Mouse (Mus musculus): ENCODE results near the gene Acss2.
"Not testable (repeated sequence)": the region's sequence is repeated elsewhere in the genome, so short reads cannot be mapped to it uniquely, and the experiment has no call there.

The Acss2 gene

DNA sequence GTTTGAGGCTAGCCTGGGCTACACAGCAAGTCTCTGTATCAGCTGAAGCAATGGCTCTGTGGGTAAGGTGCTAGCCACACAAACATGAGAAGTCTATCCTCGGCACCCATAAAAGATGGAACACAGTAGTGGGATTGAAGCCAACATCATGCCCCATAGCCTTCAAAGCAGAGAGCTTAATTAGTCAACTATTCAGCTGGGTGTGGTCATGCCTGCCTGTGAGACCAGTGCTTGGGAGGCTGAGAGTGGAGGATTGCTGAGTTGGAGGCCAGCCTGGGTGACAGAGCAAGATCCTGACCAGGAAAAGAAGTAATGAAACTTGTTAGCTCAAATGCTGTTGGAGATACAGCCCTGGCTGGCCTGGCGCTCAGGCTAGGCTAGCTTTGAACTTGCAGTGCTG is 73.1 kb downstream of the Acss2 start:
- no peak for DNase-seq

DNA sequence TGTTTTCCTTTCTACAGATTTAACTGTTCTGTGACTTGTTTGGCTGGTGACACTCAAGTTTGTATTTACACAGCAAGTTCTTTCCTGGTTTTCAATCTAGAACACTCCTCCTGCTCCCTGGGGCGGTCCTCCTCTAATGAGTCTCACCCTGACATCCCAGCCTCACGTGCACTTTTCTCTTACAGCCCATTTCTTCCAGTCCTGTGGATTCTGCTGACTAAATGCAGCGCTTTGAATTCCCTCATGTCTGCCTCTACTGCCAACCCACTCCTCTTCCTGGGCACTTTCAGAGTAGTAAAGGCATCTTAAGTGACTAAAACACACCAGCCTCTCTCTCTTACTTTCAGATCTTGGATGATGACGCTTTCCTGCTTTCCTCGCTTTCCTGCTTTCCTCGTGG is 73.9 kb downstream of the Acss2 start:
- peak; percentile 36 to 46 for DNase-seq

DNA sequence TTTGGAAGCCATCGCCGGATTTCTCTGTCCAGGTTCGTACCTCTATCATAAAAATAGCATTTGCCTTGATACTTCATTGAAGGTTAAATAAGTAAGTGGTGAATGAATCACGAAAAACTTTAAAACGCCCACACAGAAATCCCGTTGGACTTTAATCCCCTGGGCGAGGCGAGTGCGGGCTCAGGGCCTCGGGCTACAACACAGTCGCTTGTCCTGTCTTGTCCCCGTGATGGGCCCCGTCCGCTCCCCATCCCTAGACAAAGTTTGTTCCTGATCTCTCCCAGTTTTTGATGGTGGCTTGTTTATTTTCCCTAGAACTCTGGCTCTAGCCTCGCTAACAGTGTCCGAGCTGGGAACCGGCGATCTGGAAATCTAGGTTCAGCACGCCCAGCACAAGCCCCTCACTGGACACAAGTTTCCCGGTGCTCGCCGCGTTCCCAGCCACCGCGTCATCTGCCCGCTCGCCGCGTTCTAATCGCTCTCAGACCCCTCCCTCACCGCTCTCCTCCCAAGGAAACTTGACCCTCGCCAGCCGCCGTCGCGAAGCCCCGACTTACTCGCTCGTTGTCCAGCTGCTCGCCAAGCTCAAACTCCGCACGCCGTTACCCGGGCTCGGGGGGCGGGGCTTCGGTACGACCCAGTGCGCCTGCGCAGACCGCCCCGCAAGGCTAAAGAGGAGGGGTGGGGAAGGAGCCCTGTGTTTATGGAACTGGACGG is 74.5 kb downstream of the Acss2 start, which contains the start of gene Gss:
Gss (minus strand) TSS at position 674 of the 717 bp plus-strand sequence.
- peak; percentile 98 to 99 for DNase-seq

DNA sequence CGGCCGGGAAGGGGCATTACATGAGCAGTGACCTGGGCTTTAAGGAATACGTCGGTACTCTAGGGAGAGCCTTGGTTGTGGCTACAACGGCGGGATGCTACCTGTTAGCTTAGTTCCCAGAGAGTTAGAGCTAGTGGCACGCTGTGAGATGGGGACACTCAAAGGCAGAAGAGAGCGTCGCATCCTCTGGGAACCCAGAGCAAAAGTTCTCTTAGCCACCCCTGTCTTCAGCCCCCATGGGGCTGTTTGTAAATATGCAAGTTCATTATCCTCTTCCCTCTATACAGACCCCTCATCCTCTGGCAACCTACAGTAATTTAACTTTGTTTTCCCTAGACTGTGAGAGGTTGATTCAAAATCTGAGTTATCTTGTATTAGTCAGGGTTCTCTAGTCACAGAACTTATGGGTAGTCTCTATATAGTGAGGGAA is 75.1 kb downstream of the Acss2 start:
- DNase-seq, result no peak

DNA sequence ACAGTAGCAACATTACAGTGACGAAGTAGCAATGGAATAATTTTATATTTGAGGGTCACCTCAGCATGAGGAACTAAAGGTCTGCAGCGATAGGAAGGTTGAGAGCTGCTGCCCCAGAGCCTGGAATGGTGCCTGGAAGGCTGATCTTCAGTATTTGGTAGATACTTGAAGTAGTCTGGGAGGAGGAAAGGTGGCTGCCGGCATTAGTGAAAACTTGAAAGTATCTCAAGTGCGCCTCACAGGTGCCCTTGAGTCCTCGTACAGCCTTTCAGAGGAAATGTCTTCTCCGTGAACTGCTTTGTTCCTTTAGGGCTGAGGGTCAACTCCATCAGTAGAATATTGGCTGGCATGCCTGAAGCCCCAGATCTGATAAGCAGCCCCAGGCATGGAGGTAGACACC is 77.8 kb downstream of the Acss2 start:
- DNase-seq, result peak; percentile 50 to 63

DNA sequence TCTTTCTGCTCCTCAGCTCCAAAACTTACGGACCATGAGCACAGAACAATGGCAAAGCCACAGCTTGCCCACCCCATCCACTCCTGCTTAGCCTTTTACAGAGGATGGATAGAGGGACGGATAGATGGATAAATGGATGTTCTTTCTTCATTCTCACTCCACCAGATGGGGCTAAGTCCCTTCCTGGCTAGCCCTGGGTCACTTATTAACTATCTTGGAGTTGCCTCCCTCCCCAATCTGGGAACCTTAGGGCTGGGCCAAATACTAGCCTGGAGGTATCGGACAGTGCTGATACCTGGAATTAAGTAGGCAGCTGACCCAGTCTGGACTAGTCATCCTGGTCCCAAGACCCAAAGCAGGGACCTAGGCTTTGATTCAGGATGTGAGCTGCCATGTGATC is 86.0 kb downstream of the Acss2 start:
- no peak for DNase-seq

DNA sequence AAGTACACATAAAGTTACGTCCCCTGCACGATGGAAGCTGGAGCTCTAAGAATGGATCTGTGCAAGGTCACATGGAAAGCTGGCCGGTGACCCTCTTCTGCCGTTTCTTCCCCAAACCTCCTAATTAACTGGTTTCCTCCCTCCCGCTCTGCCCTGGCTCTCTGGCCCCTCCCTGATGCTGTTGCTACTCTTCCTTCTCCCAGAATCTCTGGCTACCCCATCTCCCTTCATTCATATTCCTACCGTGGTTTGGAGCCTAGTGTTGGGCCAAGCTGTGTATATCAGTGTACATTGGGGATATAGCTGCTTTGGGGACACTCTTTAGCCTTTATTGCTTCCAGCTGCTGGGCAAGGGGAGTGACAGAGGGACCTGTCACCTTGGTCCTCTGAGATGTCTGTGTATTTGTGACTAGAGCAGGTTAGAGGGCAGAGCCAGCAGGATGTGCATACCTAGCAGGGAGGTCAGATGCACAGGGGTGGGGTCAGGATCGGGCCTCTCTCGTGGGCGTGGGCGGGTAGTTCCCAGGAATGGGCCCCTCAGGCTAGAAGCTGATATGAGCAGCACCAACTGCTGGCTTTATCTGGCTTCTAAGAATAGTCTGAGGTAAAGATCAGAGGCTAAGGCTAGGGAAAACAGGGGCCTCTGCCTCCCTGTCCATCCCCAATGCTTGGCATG is 87.0 kb downstream of the Acss2 start:
- DNase-seq, result no peak

DNA sequence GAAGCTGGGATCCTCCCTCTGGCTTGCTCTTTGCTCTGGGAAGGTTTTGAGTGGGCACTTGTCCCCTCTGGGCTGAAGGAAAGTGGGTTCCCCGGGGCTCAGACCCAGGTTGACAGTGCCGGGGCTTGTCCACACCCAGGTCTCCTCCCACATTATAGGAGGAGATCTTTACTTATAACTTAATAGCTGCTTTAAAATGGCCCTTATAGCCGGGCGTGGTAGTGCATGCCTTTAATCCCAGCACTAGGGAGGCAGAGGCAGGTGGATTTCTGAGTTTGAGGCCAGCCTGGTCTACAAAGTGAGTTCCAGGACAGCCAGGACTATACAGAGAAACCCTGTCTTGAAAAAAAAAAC is 87.5 kb downstream of the Acss2 start:
- DNase-seq, result not testable (repeated sequence)

DNA sequence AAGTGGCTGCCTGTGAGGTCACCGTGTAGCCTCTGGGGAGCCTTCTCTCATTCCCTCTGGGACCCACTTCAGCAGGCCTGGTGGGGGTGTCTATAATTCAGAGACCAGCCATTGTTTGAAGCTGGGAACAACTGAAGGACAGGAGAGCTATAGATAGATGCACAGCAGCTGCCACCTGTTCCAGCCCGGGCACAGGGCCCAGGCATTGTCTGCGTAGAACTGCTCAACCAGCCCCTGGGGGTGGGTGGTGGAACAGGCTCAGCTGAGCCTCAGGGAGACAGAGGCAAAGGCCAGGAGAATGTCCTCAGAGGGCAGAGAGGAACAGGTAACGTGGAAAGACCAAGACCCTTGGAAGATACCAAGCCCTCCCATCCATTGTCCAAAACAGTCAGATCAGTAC is 88.6 kb downstream of the Acss2 start:
- no peak for DNase-seq

DNA sequence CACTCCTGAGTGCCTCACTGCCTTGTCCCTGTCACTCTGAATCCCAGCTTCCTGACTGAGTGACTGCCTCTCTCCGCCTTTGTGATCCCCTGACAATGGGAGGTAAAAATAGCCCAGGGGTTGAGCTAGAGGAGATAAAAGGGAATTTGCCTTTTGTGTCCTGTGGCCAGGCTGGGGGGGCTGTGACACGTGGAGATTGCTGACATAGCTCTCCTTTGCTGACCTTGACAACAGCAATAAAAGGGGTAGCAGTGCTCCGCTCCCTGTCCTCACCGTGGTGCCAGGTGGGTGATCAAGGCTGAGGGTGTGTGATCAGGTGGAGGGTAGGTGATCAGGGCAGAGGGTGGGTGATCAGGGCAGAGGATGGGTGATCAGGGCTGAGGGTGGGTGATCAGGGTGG is 93.2 kb downstream of the Acss2 start, which contains the start of gene Myh7b:
Myh7b (plus strand) TSS at position 235 of the 400 bp plus-strand sequence.
- DNase-seq, result no peak

DNA sequence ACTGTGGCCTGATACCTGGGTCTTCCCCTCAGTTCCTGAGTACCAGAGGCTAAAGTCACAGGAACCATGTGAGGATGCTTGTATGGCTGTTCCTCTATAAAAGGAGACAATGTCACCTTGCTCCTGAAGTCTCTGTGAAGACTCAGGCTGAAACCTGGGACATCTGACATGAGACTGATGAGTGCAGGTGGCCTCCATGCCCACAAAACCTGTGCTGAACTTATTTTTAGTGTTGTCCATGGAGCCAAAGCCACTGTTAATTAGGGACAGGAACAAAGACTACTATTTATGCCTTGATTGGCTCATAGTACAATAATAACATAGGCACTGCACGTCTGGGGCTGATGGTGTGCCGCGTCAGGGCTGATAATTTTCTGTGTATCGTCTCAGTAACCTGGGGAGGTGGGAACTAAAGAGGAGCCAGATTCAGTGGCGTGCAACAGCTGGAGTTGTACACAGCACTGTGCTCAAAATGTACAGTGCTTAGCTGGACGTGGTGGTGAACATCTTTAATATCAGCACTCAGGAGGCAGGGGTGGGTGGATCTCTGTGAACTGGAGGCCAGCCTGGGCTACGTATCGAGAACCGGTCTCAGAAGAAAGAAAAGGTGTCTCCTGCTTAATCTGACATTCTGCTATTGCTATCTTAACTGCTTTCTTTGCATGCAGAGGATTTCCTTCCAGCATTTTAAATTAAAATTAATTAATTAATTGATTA is 94.2 kb downstream of the Acss2 start:
- no peak for DNase-seq

DNA sequence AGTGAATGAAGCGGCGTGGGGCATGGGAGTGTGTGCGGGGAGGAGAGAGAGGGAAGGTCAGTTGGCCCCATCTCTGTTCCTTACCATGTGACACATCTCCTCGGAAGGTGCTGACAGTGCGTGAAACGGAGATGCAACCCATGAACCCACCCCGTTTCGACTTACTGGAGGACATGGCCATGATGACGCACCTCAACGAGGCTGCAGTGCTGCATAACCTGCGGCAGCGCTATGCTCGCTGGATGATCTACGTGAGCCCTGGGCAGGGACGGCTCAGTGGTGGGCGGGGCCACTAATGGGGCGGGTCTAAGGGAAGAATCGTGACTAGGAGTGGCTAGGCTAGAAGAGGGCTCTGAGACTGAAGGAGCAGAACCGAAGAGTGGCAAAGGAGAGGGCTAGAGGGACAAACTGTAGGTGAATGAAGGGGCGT is 95.6 kb downstream of the Acss2 start:
- DNase-seq, result peak; percentile 83 to 87

DNA sequence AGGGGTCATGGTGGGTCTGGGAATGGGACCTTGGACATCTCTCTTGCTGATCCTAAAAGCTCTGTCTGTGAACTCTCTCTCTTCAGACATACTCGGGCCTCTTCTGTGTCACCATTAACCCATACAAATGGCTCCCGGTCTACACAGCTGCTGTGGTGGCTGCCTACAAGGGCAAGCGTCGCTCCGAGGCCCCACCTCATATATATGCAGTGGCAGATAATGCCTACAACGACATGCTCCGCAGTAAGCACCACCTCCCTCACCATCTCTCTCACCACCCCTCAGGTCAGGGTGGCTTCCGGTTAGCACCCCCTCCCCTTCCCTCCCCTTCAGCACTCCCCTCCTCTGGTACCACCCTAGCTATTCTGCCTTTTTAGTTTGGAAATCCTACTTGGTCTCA is 96.2 kb downstream of the Acss2 start:
- DNase-seq, result no peak

DNA sequence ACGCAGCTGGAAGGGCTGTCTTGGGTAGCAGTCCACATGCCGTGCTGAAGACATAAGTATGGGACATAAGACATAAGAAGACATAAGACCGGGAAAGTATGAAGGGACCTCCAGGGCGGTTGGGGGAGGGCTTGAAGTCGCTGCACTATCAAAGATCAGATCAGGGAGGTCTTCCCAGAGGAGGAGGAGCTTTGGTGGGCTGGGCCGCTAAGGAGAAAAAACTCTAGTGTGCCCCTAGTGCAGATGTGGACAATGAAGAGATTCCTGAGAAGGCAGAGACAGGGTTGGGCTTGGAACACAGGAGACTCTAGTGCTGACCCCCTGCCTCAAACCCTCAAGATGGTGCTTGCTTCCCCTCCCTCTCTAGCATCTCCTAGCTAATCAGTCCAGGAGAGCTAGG is 99.2 kb downstream of the Acss2 start:
- no peak for DNase-seq

DNA sequence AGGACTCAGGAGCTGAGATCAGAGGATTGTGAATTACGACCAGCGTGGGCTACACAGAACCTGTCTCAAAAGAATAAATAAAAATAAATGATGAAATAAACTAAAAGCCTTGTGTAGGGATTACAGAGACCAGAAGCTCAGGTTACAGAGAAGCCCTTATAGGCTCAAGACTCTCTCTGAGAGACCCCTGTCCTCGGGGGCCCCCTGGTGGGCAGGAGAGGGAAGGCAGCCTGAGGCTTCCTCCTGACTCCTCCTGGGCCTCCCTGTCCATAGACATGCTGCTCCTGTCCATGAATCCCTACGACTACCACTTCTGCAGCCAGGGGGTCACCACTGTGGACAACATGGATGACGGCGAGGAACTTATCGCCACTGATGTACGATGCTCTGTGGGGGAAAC is 102.1 kb downstream of the Acss2 start:
- DNase-seq, result peak; percentile 81 to 88

DNA sequence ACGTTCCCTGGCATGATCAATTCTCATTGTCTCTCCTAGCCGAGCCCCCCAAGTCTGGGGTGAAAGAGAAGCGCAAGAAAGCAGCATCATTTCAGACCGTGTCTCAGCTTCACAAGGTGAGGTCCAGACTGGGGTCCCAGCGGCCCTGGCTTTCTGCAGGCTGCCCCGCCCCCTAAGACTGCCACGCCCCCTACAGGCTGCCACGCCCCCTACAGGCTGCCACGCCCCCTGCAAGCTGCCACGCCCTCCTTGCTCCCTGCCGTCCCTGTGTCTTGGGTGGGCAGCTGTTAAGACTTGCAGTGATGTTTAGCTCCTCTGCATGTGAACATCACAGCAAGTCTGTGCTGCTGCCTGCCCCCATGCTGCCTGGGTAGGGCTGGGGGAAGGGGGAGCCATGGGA is 104.9 kb downstream of the Acss2 start:
- DNase-seq, result no peak

DNA sequence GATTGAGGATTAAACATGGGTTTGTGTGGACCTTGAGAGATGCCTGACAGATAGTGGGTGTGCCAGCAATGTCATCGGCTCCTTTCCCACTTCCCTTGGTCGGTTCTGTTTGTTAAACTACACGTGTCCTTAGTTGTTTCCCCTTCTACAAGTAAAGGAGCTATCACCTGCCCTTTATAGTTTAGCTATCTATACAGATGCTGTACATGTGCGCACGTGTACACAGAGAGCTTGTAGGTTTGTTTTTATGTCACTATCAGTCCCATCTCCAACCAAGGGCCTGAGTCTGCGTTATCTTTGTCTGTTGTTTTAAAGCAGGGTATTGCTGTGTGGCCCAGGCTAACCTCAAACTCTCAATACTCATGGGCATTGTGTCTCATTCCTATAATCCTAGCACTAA is 106.2 kb downstream of the Acss2 start:
- DNase-seq, result no peak

DNA sequence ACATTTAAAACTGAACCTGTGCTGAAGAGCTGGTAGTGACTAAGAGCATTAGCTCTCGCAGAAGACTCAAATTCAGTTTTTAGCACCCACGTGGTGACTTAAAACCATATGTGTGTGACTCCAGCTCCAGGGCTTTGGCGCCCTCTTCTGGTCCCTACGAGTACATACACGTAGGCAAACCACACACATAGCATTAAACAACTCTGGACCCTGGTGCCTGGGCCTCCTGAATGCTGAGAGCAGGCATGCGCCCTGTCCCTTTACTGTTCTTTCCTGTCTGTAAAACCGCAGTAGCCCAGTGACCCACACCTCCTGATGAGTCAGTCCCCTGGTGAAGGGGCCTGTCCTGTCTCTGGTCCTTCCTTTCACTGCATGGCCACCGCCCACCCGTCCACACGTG is 107.0 kb downstream of the Acss2 start:
- DNase-seq, result no peak

DNA sequence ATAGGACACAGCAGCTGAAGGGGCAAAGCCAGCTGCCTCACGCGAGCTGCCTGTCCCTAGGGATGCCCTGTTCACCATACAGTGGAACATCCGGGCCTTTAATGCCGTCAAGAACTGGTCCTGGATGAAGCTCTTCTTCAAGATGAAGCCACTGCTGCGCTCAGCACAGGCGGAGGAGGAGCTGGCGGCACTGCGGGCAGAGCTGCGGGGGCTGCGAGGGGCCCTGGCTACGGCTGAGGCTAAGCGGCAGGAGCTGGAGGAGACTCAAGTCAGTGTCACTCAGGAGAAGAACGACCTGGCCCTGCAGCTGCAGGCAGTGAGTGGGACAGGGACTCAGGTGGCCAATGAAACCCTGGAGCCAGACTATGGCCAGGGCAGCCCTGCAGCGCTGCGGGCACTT is 108.5 kb downstream of the Acss2 start:
- DNase-seq, result no peak

DNA sequence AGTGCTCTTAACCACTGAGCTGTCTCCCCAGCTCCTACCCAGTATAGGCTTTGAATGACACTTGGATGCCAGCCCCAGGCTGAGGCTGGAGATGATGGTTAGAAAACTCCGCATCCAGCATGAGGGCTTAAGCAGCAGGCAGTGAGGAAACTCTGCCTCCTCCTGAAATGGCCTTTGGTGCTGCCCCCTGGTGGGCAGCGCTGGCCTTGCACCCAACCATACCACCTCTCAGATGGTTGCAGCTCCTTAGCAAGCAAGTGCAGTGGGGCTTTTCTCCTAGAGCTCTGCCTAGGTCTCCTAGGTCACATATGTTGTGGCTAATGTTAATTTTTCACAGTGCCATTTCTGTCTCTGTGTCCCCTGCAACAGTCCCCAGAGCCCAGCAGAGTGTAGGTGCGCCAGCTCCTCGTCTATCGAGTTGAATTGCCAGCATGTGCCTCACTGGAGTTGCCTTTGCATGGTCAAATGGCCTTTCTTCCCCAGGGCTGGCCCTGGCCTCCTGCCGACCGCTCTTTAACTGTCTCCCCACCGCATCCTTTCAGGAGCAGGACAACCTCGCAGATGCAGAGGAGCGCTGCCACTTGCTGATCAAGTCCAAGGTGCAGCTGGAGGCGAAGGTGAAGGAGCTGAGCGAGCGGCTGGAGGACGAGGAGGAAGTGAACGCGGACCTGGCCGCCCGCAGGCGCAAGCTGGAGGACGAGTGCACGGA is 109.4 kb downstream of the Acss2 start:
- peak; percentile 48 to 64 for DNase-seq

DNA sequence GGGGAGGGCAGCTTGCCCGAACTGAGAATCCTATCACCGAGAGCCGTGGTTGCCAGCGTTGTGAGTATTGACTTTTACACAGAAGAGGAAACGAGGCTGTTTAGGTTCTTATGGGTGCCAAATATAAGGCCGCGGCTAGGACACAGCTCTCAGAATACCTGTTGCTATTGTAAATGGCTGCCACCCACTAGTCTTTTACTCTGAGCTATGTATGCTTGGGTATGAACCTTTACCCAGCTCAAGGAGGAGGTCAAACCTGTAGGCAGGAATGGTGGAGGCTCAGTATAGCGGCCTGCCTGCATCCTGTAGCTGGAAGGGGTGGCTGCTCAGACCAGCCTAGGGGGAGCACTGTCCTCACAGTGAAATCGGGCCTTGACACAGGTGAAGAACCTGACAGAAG is 110.4 kb downstream of the Acss2 start:
- DNase-seq, result no peak

DNA sequence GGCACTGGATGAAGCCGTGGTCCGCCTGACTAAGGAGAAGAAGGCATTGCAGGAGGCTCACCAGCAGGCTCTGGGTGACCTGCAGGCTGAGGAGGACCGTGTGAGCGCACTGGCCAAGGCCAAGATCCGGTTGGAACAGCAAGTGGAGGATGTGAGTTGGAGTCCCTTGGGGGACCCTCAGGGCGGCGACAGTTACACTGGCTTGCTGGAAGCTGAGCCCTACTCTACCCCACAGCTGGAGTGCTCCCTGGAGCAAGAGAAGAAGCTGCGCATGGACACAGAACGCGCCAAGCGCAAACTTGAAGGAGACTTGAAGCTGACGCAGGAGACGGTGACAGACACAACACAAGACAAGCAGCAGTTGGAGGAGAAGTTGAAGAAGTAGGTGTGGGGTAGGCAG is 110.8 kb downstream of the Acss2 start:
- no peak for DNase-seq

DNA sequence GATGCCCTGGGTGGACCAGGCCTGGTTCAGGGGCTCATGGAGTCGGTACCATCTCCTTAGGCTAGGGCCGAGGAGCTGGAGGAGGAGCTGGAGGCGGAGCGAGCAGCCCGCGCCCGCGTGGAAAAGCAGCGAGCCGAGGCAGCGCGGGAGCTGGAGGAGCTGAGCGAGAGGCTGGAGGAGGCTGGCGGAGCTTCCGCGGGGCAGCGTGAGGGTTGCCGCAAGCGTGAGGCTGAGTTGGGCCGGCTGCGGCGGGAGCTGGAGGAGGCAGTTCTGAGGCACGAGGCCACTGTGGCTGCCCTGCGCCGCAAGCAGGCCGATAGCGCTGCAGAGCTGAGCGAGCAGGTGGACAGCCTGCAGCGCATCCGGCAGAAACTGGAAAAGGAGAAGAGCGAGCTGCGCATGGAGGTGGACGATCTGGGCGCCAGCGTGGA is 111.5 kb downstream of the Acss2 start:
- no peak for DNase-seq
